Mouse (Mus musculus): Measurements from ENCODE around the gene Phc2. TPM values are rescaled to one million over a fixed set of nuclear protein-coding genes. Genes with fewer than 3 reads are reported as not detected.

Gene Phc2
- polyA plus RNA-seq, 1 experiment from 2014 or later = 28.5 TPM

DNA sequence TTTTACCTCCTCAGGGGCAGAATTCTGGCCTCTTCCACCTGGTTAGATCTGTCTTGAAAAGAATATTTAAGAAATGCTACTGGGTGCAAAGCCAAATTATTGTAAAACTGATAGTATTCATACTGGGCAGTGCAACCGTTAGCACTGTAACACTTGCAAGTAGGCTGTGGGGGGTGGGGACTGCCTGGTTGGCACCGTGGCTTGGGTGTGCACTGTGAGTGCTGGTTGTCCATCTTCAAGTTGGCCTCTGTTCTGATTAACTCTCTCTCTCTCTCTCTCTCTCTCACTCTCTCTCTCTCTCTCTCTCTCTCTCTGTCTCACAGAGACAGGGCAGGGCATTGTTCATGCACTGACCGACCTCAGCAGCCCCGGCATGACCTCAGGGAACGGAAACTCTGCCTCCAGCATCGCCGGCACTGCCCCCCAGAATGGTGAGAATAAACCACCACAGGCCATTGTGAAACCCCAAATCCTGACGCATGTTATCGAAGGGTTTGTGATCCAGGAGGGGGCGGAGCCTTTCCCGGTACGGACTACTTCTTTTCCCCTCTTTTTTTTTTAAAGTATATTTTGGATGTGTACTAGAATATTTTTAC, 88.6 kb downstream of the Phc2 start:
- peaks cover 50% of the 10 kb centered on the region for H3K36me3 ChIP-seq
- WGBS = 79% methylated on average over 12 of the region's 12 CpGs
- no peak overlapping the region for H3K9ac ChIP-seq
- H3K27me3 ChIP-seq = no peaks in the 10 kb centered on the region
- no peak overlapping the region for H3K4me3 ChIP-seq
- H3K27ac ChIP-seq = 0 out of 2 replicates have a peak overlapping the region, but pooled peaks have one; percentile 12
- H3K4me1 ChIP-seq (replicated peaks) = peaks cover 27% of the 10 kb centered on the region
- no peak for ATAC-seq (replicated peaks; ENCODE audit: insufficient number of reproducible peaks, insufficient read depth, low FRiP score, low read depth)
- no peak overlapping the region for H3K4me2 ChIP-seq
- H3K9me3 ChIP-seq (replicated peaks) = no peaks in the 10 kb centered on the region

DNA sequence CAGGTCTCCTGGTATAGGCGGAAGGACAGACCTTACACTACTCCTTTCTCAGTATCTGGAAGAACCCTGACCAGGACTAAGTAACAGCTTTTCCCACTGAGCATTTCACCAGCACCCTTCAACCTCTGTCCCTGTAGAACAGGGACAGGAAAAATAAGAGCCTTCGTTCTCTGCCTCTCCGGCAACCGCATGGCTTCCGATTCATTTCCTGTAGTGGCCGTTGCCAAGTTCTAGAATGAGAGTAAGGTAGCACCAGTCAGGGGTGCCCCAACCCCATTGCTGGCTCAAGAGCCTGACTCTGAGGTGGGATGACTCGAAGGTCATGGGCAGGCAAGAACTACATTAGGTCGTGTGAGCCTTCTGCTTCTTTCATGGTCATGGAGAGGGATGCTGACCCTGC, 90.7 kb downstream of the Phc2 start:
- Histone ChIP-seq H3K27ac (no peak overlapping the region), H3K36me3 (peaks cover 69% of the 10 kb centered on the region), H3K9me3 (replicated peaks) (no peaks in the 10 kb centered on the region), H3K4me3 (no peak overlapping the region), H3K4me2 (no peak overlapping the region), H3K4me1 (replicated peaks) (peaks cover 28% of the 10 kb centered on the region), H3K27me3 (no peaks in the 10 kb centered on the region), H3K9ac (no peak overlapping the region)
- WGBS = 86% methylated on average over 8 of the region's 8 CpGs
- ATAC-seq (replicated peaks; ENCODE audit: insufficient number of reproducible peaks, insufficient read depth, low FRiP score, low read depth) = no peak

DNA sequence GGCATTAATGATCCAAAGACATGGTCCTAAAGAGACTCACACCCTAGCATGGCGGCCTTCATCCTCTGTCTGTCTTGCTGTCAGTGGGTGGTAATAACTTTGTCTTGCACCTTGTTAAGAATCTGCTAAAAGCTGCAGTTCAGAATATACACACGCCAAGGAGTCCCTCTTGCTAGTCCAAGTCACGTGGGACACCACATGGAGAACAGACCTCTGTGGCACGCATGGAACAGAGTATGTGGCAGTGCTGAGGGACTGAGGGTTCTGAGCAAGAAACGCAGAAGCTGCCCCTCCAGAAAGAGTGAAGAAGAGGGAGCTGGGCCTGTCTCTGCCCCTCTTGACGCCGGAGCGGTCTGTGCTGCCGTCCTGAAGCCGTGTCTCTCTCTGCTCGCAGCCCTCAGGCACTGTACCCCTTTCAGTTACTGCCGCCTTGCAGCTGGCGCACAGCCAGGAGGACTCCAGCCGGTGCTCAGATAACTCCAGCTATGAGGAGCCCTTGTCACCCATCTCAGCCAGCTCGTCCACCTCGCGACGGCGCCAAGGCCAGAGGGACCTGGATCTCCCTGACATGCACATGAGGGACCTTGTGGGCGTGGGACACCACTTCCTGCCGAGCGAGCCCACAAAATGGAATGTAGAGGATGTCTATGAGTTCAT, 93.2 kb downstream of the Phc2 start:
- Histone ChIP-seq H3K4me2 (no peak overlapping the region), H3K4me1 (replicated peaks) (peaks cover 17% of the 10 kb centered on the region), H3K4me3 (no peak overlapping the region), H3K36me3 (peaks cover 92% of the 10 kb centered on the region), H3K27me3 (no peaks in the 10 kb centered on the region), H3K9ac (peak overlapping the region; percentile 25; the same call in 1 of the 2 replicates), H3K9me3 (replicated peaks) (no peaks in the 10 kb centered on the region), H3K27ac (peak overlapping the region; percentile 19; the same call in 1 of the 2 replicates)
- WGBS = 50% methylated on average over 22 of the region's 22 CpGs
- peak; percentile 67; the same call in 1 of the 2 replicates for ATAC-seq (replicated peaks; ENCODE audit: insufficient number of reproducible peaks, insufficient read depth, low FRiP score, low read depth)

DNA sequence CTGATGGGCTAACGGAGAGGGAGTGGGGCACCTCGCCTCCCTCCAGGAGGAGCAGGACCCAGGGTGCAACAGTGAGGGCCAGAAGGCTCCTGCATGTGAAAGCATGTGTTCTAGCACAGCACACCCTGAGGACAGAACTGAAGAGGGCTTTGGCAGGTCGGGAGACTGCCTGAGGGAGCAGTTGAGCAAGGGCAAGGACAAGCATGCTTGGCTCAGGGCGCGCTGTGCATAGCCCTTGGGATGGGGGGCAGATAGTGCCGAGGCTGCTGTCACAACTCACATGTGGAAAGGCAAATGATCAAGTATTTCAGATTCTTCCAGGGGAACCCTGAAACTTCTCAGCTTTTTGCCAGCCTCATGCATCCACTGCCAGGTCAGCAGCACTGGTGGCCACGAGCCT, 93.8 kb downstream of the Phc2 start:
- peaks cover 17% of the 10 kb centered on the region for H3K4me1 ChIP-seq (replicated peaks)
- 81% methylated on average over 7 of the region's 7 CpGs for WGBS
- no peak for ATAC-seq (replicated peaks; ENCODE audit: insufficient number of reproducible peaks, insufficient read depth, low FRiP score, low read depth)
- H3K4me3 ChIP-seq = no peak overlapping the region
- peaks cover 97% of the 10 kb centered on the region for H3K36me3 ChIP-seq
- H3K27me3 ChIP-seq = no peaks in the 10 kb centered on the region
- H3K9me3 ChIP-seq (replicated peaks) = no peaks in the 10 kb centered on the region
- 0 out of 2 replicates have a peak overlapping the region, but pooled peaks have one; percentile 25 for H3K9ac ChIP-seq
- H3K4me2 ChIP-seq = no peak overlapping the region
- 0 out of 2 replicates have a peak overlapping the region, but pooled peaks have one; percentile 19 for H3K27ac ChIP-seq

DNA sequence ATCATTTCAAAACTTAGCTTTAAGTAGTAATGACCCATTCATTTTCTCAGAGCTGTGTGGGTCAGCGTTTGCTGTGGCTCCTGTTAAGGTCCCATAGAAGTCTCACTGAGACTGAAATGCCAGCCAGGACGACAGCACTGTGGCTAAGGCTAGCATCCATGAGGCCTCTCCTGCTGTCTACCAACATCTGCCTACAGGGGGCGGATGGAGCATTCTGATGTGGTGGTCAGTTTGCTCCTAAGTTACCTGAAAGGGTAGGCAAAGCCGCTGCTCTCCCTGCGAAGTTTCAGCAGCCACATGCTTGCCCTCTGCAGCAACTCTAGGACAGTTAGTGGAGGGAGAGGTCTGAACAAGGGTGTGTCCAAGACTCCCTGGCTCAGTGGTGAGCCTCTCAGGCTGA, 96.5 kb downstream of the Phc2 start:
- ATAC-seq (replicated peaks; ENCODE audit: insufficient number of reproducible peaks, insufficient read depth, low FRiP score, low read depth) = no peak
- H3K4me3 ChIP-seq = no peak overlapping the region
- 66% methylated on average over 5 of the region's 5 CpGs for WGBS
- H3K27ac ChIP-seq = no peak overlapping the region
- H3K27me3 ChIP-seq = no peaks in the 10 kb centered on the region
- H3K9ac ChIP-seq = no peak overlapping the region
- H3K9me3 ChIP-seq (replicated peaks) = no peaks in the 10 kb centered on the region
- H3K4me1 ChIP-seq (replicated peaks) = peaks cover 23% of the 10 kb centered on the region
- no peak overlapping the region for H3K4me2 ChIP-seq
- peaks cover 76% of the 10 kb centered on the region for H3K36me3 ChIP-seq

DNA sequence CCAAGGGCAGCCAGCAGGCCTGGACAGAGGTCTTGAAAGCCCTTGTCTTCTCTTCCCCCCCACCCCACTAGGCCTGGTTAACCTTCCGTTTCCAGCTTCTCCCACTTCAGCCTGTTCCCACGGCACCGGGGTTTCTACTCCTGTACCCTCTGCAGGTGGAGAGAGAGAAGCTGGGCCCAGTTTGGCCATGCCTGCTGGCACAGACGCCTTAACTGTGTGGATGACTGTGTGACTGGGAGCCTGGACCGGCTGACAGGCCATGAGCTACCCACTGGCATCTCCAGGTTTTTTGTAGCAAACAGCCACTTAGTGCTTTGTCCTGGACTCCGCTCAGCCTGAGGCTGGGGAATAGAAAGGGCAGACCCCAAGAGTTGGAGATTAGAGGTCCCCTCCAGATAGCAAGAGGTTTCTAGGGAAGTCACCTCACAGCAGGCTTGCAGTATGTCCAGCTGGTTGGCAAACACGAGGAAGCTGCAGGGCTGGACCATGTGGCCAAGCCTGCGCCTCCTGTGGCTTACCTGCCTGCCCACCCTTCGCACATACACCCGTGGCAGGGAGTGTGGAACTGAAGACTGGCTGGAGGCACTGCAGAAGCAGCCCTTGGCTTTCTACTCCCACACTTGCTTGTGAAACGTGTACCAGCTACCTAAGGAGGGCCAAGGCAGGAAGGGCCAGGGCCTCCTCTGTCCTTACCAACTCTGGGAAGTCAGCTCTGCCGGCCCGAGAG, 97.7 kb downstream of the Phc2 start:
- no peak overlapping the region for H3K4me3 ChIP-seq
- 89% methylated on average over 13 of the region's 13 CpGs for WGBS
- H3K27ac ChIP-seq = no peak overlapping the region
- H3K27me3 ChIP-seq = no peaks in the 10 kb centered on the region
- peaks cover 22% of the 10 kb centered on the region for H3K4me1 ChIP-seq (replicated peaks)
- ATAC-seq (replicated peaks; ENCODE audit: insufficient number of reproducible peaks, insufficient read depth, low FRiP score, low read depth) = no peak
- H3K9ac ChIP-seq = no peak overlapping the region
- no peaks in the 10 kb centered on the region for H3K9me3 ChIP-seq (replicated peaks)
- H3K36me3 ChIP-seq = peaks cover 64% of the 10 kb centered on the region
- H3K4me2 ChIP-seq = no peak overlapping the region

DNA sequence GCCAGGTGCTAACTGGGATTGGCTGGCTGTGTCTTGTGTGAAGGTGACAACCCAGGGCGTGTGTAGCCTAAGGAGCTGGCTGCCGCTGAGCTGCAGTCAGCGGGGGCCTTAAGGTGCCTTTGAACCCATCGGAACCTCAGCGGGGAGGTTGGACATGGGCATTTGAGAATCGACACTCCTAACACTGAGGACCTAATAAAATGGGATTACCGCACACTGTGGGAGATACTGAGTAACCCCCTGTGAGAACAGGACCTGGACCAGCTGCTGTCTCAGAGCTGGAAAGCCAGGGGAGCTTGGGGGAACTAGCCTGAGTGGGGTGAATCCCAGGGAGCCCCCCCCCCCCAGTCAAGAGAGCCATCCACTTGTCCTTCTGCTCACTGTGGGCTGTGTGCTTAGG, 99.1 kb downstream of the Phc2 start:
- Histone ChIP-seq H3K4me2 (no peak overlapping the region), H3K4me3 (no peak overlapping the region), H3K4me1 (replicated peaks) (peaks cover 8% of the 10 kb centered on the region), H3K9ac (no peak overlapping the region), H3K9me3 (replicated peaks) (no peaks in the 10 kb centered on the region), H3K36me3 (peaks cover 50% of the 10 kb centered on the region), H3K27me3 (no peaks in the 10 kb centered on the region), H3K27ac (no peak overlapping the region)
- no peak for ATAC-seq (replicated peaks; ENCODE audit: insufficient number of reproducible peaks, insufficient read depth, low FRiP score, low read depth)
- WGBS = 92% methylated on average over 7 of the region's 7 CpGs

DNA sequence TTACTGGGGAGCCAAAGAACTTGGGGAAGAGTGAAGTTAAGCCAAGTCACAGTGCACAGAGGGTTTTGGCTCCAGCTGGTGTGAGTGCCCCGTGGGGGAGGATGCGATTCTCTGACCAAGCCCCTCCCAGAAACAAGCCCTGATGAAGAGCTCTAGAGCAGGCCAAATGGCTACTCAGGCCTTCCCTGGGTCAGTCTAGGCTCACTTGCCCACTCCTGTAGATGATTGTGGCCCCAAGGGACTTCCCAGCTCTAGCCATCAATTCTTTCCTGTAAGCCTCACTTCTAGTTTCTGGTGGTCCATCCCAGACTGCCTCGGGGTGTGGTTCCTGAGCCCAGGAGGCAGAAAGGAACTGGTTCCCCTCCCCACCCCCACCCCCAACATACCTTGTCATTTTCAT, 100.6 kb downstream of the Phc2 start, which contains the start of gene A3galt2:
TSS of gene A3galt2 (plus strand) at position 301 of the 400 bp plus-strand sequence.
- Histone ChIP-seq H3K36me3 (peaks cover 35% of the 10 kb centered on the region), H3K4me3 (no peak within 1 kb of the TSS), H3K9ac (no peak within 1 kb of the TSS), H3K9me3 (replicated peaks) (no peaks in the 10 kb centered on the region), H3K27me3 (no peaks in the 10 kb centered on the region), H3K4me2 (no peak within 1 kb of the TSS), H3K27ac (0 out of 2 replicates have a peak within 1 kb of the TSS, but pooled peaks have one; percentile 20), H3K4me1 (replicated peaks) (peaks cover 8% of the 10 kb centered on the region)
- ATAC-seq (replicated peaks; ENCODE audit: insufficient number of reproducible peaks, insufficient read depth, low FRiP score, low read depth) = no peak
- 71% methylated on average over 3 of the region's 3 CpGs for WGBS

DNA sequence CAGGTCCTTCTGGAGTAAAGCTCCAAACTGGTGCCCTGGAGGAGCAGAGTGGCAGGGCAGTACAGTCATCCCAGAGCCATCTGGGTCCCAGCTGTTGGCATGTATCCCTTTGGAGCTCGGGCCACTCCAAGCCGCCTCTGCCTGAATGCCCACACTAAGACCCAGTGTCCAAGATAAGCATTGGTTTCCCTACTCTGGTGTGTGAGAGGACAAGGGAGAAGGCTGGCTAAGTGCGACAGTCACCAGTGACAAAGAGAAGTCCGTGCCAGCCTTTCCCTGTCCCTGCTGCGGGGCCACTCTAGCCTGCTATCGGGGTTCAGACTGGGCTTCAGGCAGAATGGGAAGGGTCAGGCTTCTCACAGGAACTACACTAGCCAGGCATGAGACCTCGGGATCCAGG, 101.4 kb downstream of the Phc2 start:
- H3K9ac ChIP-seq = no peak overlapping the region
- WGBS = 55% methylated on average over 7 of the region's 7 CpGs
- no peaks in the 10 kb centered on the region for H3K9me3 ChIP-seq (replicated peaks)
- ATAC-seq (replicated peaks; ENCODE audit: insufficient number of reproducible peaks, insufficient read depth, low FRiP score, low read depth) = no peak; the same call in 1 of the 2 replicates
- no peaks in the 10 kb centered on the region for H3K27me3 ChIP-seq
- 0 out of 2 replicates have a peak overlapping the region, but pooled peaks have one; percentile 20 for H3K27ac ChIP-seq
- peaks cover 8% of the 10 kb centered on the region for H3K4me1 ChIP-seq (replicated peaks)
- H3K4me3 ChIP-seq = no peak overlapping the region
- no peak overlapping the region for H3K4me2 ChIP-seq
- peaks cover 27% of the 10 kb centered on the region for H3K36me3 ChIP-seq

DNA sequence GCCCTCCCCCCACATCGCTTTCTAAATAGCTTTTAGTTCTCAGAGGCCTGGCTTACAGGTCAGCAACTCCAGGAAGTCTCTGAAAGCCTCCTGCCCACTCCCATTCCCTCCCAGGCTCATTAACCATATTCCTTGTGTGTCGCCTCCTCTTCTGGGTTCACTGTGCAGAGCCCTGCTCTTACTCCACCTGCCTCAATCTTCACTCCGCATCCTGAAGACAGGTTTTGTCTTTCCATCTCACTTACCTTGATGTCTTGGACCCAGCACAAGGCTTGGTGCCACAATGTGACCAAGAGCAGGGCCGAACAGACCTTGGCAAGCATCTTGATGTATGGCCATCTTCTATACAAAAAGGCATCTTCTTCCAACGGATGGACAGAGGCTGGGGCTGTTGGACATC, 104.7 kb downstream of the Phc2 start:
- 76% methylated on average over 5 of the region's 5 CpGs for WGBS
- H3K9ac ChIP-seq = no peak overlapping the region
- ATAC-seq (replicated peaks; ENCODE audit: insufficient number of reproducible peaks, insufficient read depth, low FRiP score, low read depth) = no peak

DNA sequence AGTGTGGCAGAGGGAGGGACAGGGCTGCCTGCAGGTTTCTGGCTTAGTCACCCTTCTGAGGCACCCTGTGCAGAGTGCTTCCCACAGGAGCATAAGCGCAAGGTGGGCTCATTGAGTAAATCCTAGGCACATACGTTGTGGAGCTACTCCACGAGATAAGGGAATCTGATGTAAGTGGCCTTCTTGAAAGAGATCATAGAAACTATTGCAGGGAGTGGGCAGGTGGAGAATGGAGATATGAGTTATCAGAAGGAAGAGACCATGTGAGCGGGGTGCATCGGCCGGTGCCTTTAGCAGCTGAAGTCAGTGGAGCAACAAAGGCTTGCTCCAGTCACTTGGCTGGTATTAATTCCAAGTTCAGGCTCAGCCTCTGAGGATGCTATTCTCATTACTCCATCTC, 105.5 kb downstream of the Phc2 start:
- no peak overlapping the region for H3K9ac ChIP-seq
- 0 out of 2 replicates have a peak, but pooled peaks cover 7% of the 10 kb centered on the region for H3K9me3 ChIP-seq (replicated peaks)
- H3K4me2 ChIP-seq = no peak overlapping the region
- H3K27ac ChIP-seq = no peak overlapping the region
- peaks cover 6% of the 10 kb centered on the region for H3K4me1 ChIP-seq (replicated peaks)
- H3K27me3 ChIP-seq = no peaks in the 10 kb centered on the region
- no peak overlapping the region for H3K4me3 ChIP-seq
- ATAC-seq (replicated peaks; ENCODE audit: insufficient number of reproducible peaks, insufficient read depth, low FRiP score, low read depth) = no peak
- no peaks in the 10 kb centered on the region for H3K36me3 ChIP-seq
- 70% methylated on average over 6 of the region's 6 CpGs for WGBS

More for the DNA sequence above, 104.7 kb downstream of the Phc2 start:
- 0 out of 2 replicates have a peak, but pooled peaks cover 7% of the 10 kb centered on the region for H3K9me3 ChIP-seq (replicated peaks)
- H3K4me2 ChIP-seq = no peak overlapping the region
- no peak overlapping the region for H3K4me3 ChIP-seq
- no peaks in the 10 kb centered on the region for H3K36me3 ChIP-seq
- H3K27me3 ChIP-seq = no peaks in the 10 kb centered on the region
- peaks cover 8% of the 10 kb centered on the region for H3K4me1 ChIP-seq (replicated peaks)
- no peak overlapping the region for H3K27ac ChIP-seq

Data from heart, embryonic 15.5 days (tissue).